Mouse (Mus musculus) hindbrain, embryonic 12.5 days (tissue): ENCODE measurements at regions not wholly inside any gene's neighbourhood (a gene's known extent, or its start where the extent isn't known, plus 50 kb on each side); places are given as distances from the start of the nearest gene placed in this dataset.

Experiments
- ATAC-seq: fragments of 200-750 bp; cut with Nextera tagmentation; 2 replicates; pipeline ENCODE4 v1.8.0; 2017; ENCODE audit warnings: moderate TSS enrichment; ENCODE audit not compliant: low FRiP score
- H3K27ac ChIP-seq: fragments of 300-500 bp; sonication (generic); 2 replicates; pipeline ENCODE4 v1.5.1; 2016; ENCODE audit warnings: mild to moderate bottlenecking
- H3K27me3 ChIP-seq: fragments of 300-500 bp; sonication (generic); 2 replicates; pipeline ENCODE4 v1.6.1; 2016; ENCODE audit warnings: mild to moderate bottlenecking
- H3K36me3 ChIP-seq: fragments of 300-500 bp; sonication (generic); 2 replicates; pipeline ENCODE4 v1.6.1; 2016; ENCODE audit warnings: mild to moderate bottlenecking
- H3K4me1 ChIP-seq: fragments of 300-500 bp; sonication (generic); 2 replicates; pipeline ENCODE4 v1.6.1; 2016
- H3K4me2 ChIP-seq: fragments of 300-500 bp; sonication (generic); replicated peaks from 2 replicates; pipeline ENCODE4 v1.6.1; 2016; ENCODE audit warnings: mild to moderate bottlenecking
- H3K4me3 ChIP-seq: fragments of 300-500 bp; sonication (generic); 2 replicates; pipeline ENCODE4 v1.5.1; 2016; ENCODE audit warnings: mild to moderate bottlenecking
- H3K9ac ChIP-seq: fragments of 300-500 bp; sonication (generic); 2 replicates; pipeline ENCODE4 v1.6.1; 2016; ENCODE audit warnings: mild to moderate bottlenecking, moderate library complexity
- H3K9me3 ChIP-seq: fragments of 300-500 bp; sonication (generic); replicated peaks from 2 replicates; pipeline ENCODE4 v1.6.1; 2016; ENCODE audit warnings: mild to moderate bottlenecking
- whole genome bisulfite sequencing: fragments of 180-500 bp; shearing (Covaris S2); methylation state at CpG from one replicate; pipeline ENCODE4 v1.1.7; 2016; 5-methylcytosine and 5-hydroxymethylcytosine counted together

DNA sequence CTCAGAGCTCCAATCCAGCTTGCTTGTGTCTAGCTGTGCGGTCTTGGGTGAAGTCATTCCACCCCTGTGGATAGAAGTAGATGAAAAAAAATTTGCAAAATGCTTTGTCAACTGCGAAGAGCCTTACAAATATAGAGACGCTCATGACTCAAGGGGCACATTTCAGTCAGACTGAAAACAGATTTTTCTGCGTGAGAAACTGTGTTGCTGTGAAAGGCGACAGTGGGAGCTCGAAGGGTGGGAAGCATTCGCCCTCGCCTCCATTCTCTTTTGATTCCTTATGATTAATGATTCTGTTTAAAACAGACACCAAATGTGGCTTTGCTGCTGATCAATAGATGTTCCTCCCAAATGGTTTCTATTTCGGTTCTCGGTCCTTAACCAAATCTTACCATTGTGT lies 204.2 kb downstream of the Nrp2 start:
- Histone ChIP-seq H3K27me3 (no peaks in the 10 kb centered on the region), H3K9ac (no peak overlapping the region), H3K4me3 (no peak overlapping the region), H3K9me3 (no peaks in the 10 kb centered on the region), H3K4me1 (peaks cover 12% of the 10 kb centered on the region), H3K36me3 (no peaks in the 10 kb centered on the region), H3K27ac (no peak overlapping the region), H3K4me2 (no peak overlapping the region)
- ATAC-seq, result no peak
- WGBS, result 62% methylated on average over 10 of the region's 10 CpGs
